In genomic region chr12:110850929-110851256, GRCm38 (mm10) we compare ENCODE assay signal across 8 mouse cellular contexts. TPM values are rescaled to one million over a fixed set of nuclear protein-coding genes. Genes with fewer than 3 reads are reported as not detected.
A peak's percentile ranks its signal among the peaks of the same experiment; 100 is the strongest.
DNase-seq lines count a peak whose midpoint lies in the region; ATAC-seq and TF ChIP-seq lines count a peak whose summit lies in the region.

No protein-coding gene starts in this region.

- TF ChIP-seq CTCF in G1E (IDR thresholded peaks at IDR 0.05; ENCODE audit: low read depth, low read length) = no peak

- H3K36me3 ChIP-seq in heart, embryonic 14.5 days (ENCODE audit: control insufficient read depth, insufficient read depth, low read length) = peaks cover 10% of the 10 kb centered on the region
- H3K36me3 ChIP-seq in G1E (replicated peaks) = peaks cover 17% of the 10 kb centered on the region
- H3K36me3 ChIP-seq in hindbrain, embryonic 13.5 days = peaks cover 10% of the 10 kb centered on the region
- H3K36me3 ChIP-seq in midbrain, embryonic 11.5 days (ENCODE audit: control insufficient read depth, insufficient read depth, low read length) = no peaks in the 10 kb centered on the region

- peak overlapping the region; percentile 48 to 75 for H3K27ac ChIP-seq in heart, embryonic 14.5 days (replicated peaks in 1 of 2; ENCODE audit: control insufficient read depth in 1 of 2, insufficient read depth in 1 of 2, low read depth in 2 of 2, low read length in 2 of 2)
- H3K27ac ChIP-seq in hindbrain, embryonic 13.5 days = 0 out of 2 replicates have a peak overlapping the region, but pooled peaks have one; percentile 60
- H3K27ac ChIP-seq in midbrain, embryonic 11.5 days (ENCODE audit: low read depth, low read length) = no peak overlapping the region

- intact Hi-C loops in heart, postnatal 14 days (cut with DNase I) = no loop called here

- peak overlapping the region; percentile 90 for H3K9ac ChIP-seq in heart, embryonic 14.5 days (ENCODE audit: low read length)
- H3K9ac ChIP-seq in hindbrain, embryonic 13.5 days = peak overlapping the region; percentile 95
- H3K9ac ChIP-seq in midbrain, embryonic 11.5 days (ENCODE audit: low read length) = peak overlapping the region; percentile 83

- H3K4me2 ChIP-seq in heart, embryonic 14.5 days (ENCODE audit: low read length) = peak overlapping the region; percentile 74
- peak overlapping the region; percentile 73 for H3K4me2 ChIP-seq in hindbrain, embryonic 13.5 days
- H3K4me2 ChIP-seq in midbrain, embryonic 11.5 days = peak overlapping the region; percentile 52

- no peak for DNase-seq in heart, postnatal 14 days
- no peak for DNase-seq in G1E (ENCODE audit: low spot score)
- DNase-seq in midbrain, embryonic 11.5 days (ENCODE audit: low spot score, missing footprints) = no peak
- no peak for DNase-seq in cerebellum, postnatal 14 days
- no peak for DNase-seq in urinary bladder, adult 2 months (ENCODE audit: low spot score)
- DNase-seq in layer of hippocampus, postnatal 25 days (ENCODE audit: extremely low spot score in 1 of 2, low spot score in 1 of 2) = no peak

- H3K4me3 ChIP-seq in heart, embryonic 14.5 days (ENCODE audit: control insufficient read depth in 1 of 2, insufficient read depth in 1 of 2, low read depth in 1 of 2, low read length in 2 of 2) = peak overlapping the region; percentile 89 to 93
- H3K4me3 ChIP-seq in G1E (ENCODE audit: low read depth, low read length) = peak overlapping the region; percentile 77
- H3K4me3 ChIP-seq in hindbrain, embryonic 13.5 days = peak overlapping the region; percentile 83
- peak overlapping the region; percentile 73 for H3K4me3 ChIP-seq in midbrain, embryonic 11.5 days (ENCODE audit: low read depth, low read length)

- peaks cover 16 to 22% of the 10 kb centered on the region in 2 experiments for H3K4me1 ChIP-seq in heart, embryonic 14.5 days (ENCODE audit: control insufficient read depth in 2 of 2, insufficient read depth in 2 of 2, low read length in 2 of 2)
- H3K4me1 ChIP-seq in G1E (ENCODE audit: insufficient read depth, low read depth, low read length) = peaks cover 59% of the 10 kb centered on the region
- peaks cover 17% of the 10 kb centered on the region for H3K4me1 ChIP-seq in hindbrain, embryonic 13.5 days (replicated peaks)
- H3K4me1 ChIP-seq in midbrain, embryonic 11.5 days (ENCODE audit: control insufficient read depth, insufficient read depth, low read length) = peaks cover 9% of the 10 kb centered on the region

- no peak for ATAC-seq in heart, embryonic 14.5 days (ENCODE audit: insufficient number of reproducible peaks, insufficient read depth, low FRiP score, low read depth)
- ATAC-seq in G1E (ENCODE audit: extremely low read depth, insufficient number of reproducible peaks, low FRiP score, poor library complexity, severe bottlenecking) = no peak
- ATAC-seq in hindbrain, embryonic 13.5 days (ENCODE audit: low FRiP score) = no peak
- ATAC-seq in midbrain, embryonic 11.5 days (ENCODE audit: low FRiP score) = peak; percentile 16; the same call in 1 of the 2 replicates

- H3K27me3 ChIP-seq in heart, embryonic 14.5 days (ENCODE audit: control insufficient read depth, insufficient read depth, low read length) = no peaks in the 10 kb centered on the region
- peaks cover 23% of the 10 kb centered on the region for H3K27me3 ChIP-seq in G1E (ENCODE audit: insufficient read depth, low read length)
- H3K27me3 ChIP-seq in hindbrain, embryonic 13.5 days = peaks cover 13% of the 10 kb centered on the region
- no peaks in the 10 kb centered on the region for H3K27me3 ChIP-seq in midbrain, embryonic 11.5 days (ENCODE audit: control insufficient read depth, insufficient read depth, low read length)

- no peaks in the 10 kb centered on the region for H3K9me3 ChIP-seq in heart, embryonic 14.5 days (ENCODE audit: control insufficient read depth, low read length)
- H3K9me3 ChIP-seq in G1E (replicated peaks) = no peaks in the 10 kb centered on the region
- no peaks in the 10 kb centered on the region for H3K9me3 ChIP-seq in hindbrain, embryonic 13.5 days
- H3K9me3 ChIP-seq in midbrain, embryonic 11.5 days (ENCODE audit: control insufficient read depth, low read length) = no peaks in the 10 kb centered on the region

- 18% methylated on average over 9 of the region's 9 CpGs for WGBS in heart, embryonic 14.5 days
- WGBS in hindbrain, embryonic 13.5 days = 14% methylated on average over 9 of the region's 9 CpGs
- 14% methylated on average over 9 of the region's 9 CpGs for WGBS in midbrain, embryonic 11.5 days

RNA-seq across cellular contexts. Expression of gene Zfp839, which starts 0.8 kb away (rescaled TPM):
- polyA plus RNA-seq in heart, embryonic 14.5 days (2014; fragmentation: Nextera tagmentation; extraction: Ambion mirVana) = 4.6 TPM in 2 replicates
- total RNA-seq in heart, postnatal 14 days (2021) = 1 to 10 TPM; 7.9 to 8.0 TPM
- 4.7 and 8.1 TPM in 2 replicates for total RNA-seq in G1E (2014; fragmentation: Nextera tagmentation)
- total RNA-seq in G1E (2017) = 7.9 and 16.0 TPM in 2 replicates
- polyA plus RNA-seq in G1E (2012) = 7.0 and 8.0 TPM in 2 replicates
- 4.0 and 4.6 TPM in 2 replicates for polyA plus RNA-seq in hindbrain, embryonic 13.5 days (2015; fragmentation: Nextera tagmentation; extraction: Ambion mirVana)
- 1.4 and 1.8 TPM in 2 replicates for polyA plus RNA-seq in midbrain, embryonic 11.5 days (2014; fragmentation: Nextera tagmentation; extraction: Ambion mirVana)
- 8.5 and 10.1 TPM in 2 replicates for polyA plus RNA-seq in urinary bladder, adult 2 months (2012; rRNA removed)
- total RNA-seq in layer of hippocampus, postnatal 25 days (2021) = 10 to 100 TPM; 10.3 to 12.7 TPM

RNA-seq across cellular contexts. Expression of gene Mok, which starts 10.2 kb away (rescaled TPM):
- 3.5 and 4.7 TPM in 2 replicates for polyA plus RNA-seq in heart, embryonic 14.5 days (2014; fragmentation: Nextera tagmentation; extraction: Ambion mirVana)
- total RNA-seq in heart, postnatal 14 days (2021) = under 1 TPM; 0.65 to 0.78 TPM
- 0.49 and 3.3 TPM in 2 replicates for total RNA-seq in G1E (2014; fragmentation: Nextera tagmentation)
- 0.76 and 0.93 TPM in 2 replicates for total RNA-seq in G1E (2017)
- polyA plus RNA-seq in G1E (2012) = 0.41 and 0.62 TPM in 2 replicates
- polyA plus RNA-seq in hindbrain, embryonic 13.5 days (2015; fragmentation: Nextera tagmentation; extraction: Ambion mirVana) = 12.5 and 13.4 TPM in 2 replicates
- 11.1 and 11.8 TPM in 2 replicates for polyA plus RNA-seq in midbrain, embryonic 11.5 days (2014; fragmentation: Nextera tagmentation; extraction: Ambion mirVana)
- polyA plus RNA-seq in urinary bladder, adult 2 months (2012; rRNA removed) = 1.1 and 1.2 TPM in 2 replicates
- total RNA-seq in layer of hippocampus, postnatal 25 days (2021) = 10 to 100 TPM; 10.5 to 11.4 TPM

RNA-seq across cellular contexts. Expression of gene Cinp, which starts 38.1 kb away (rescaled TPM):
- polyA plus RNA-seq in heart, embryonic 14.5 days (2014; fragmentation: Nextera tagmentation; extraction: Ambion mirVana) = 67.0 and 70.3 TPM in 2 replicates
- total RNA-seq in heart, postnatal 14 days (2021) = 10 to 100 TPM; 35.3 to 38.1 TPM
- total RNA-seq in G1E (2014; fragmentation: Nextera tagmentation) (78.8 and 82.8 TPM in 2 replicates), G1E (2017) (127 and 134 TPM in 2 replicates)
- 14.0 and 23.4 TPM in 2 replicates for polyA plus RNA-seq in G1E (2012)
- polyA plus RNA-seq in hindbrain, embryonic 13.5 days (2015; fragmentation: Nextera tagmentation; extraction: Ambion mirVana) = 67.3 and 67.4 TPM in 2 replicates
- polyA plus RNA-seq in midbrain, embryonic 11.5 days (2014; fragmentation: Nextera tagmentation; extraction: Ambion mirVana) = 77.4 and 83.2 TPM in 2 replicates
- polyA plus RNA-seq in urinary bladder, adult 2 months (2012; rRNA removed) = 49.9 and 61.5 TPM in 2 replicates
- total RNA-seq in layer of hippocampus, postnatal 25 days (2021) = 10 to 100 TPM; 70.4 to 76.3 TPM

RNA-seq across cellular contexts. Expression of gene Tecpr2, which starts 38.2 kb away (rescaled TPM):
- polyA plus RNA-seq in heart, embryonic 14.5 days (2014; fragmentation: Nextera tagmentation; extraction: Ambion mirVana) = 2.3 and 2.8 TPM in 2 replicates
- 1 to 10 TPM; 5.7 to 6.0 TPM for total RNA-seq in heart, postnatal 14 days (2021)
- total RNA-seq in G1E (2014; fragmentation: Nextera tagmentation) (9.2 and 13.9 TPM in 2 replicates), G1E (2017) (7.7 and 8.7 TPM in 2 replicates)
- 4.5 and 5.6 TPM in 2 replicates for polyA plus RNA-seq in G1E (2012)
- polyA plus RNA-seq in hindbrain, embryonic 13.5 days (2015; fragmentation: Nextera tagmentation; extraction: Ambion mirVana) = 6.4 and 7.3 TPM in 2 replicates
- polyA plus RNA-seq in midbrain, embryonic 11.5 days (2014; fragmentation: Nextera tagmentation; extraction: Ambion mirVana) = 4.1 and 4.2 TPM in 2 replicates
- 5.3 and 5.4 TPM in 2 replicates for polyA plus RNA-seq in urinary bladder, adult 2 months (2012; rRNA removed)
- 10 to 100 TPM; 40.5 to 41.4 TPM for total RNA-seq in layer of hippocampus, postnatal 25 days (2021)
